Mouse (Mus musculus): ENCODE data around the gene Eif4ebp2. TPM values are rescaled to one million over a fixed set of nuclear protein-coding genes. Genes with fewer than 3 reads are reported as not detected.

Eif4ebp2 gene
- polyA plus RNA-seq, 1 experiment from 2014 or later: 52.0 TPM

GRCm38 (mm10) chr10:61415240-61415639 is 37.2 kb downstream of the Eif4ebp2 start:
- no peaks in the 10 kb centered on the region for H3K36me3 ChIP-seq
- H3K27ac ChIP-seq: no peak overlapping the region
- no peak overlapping the region for H3K4me2 ChIP-seq (replicated peaks)
- H3K27me3 ChIP-seq (replicated peaks): peaks cover 56% of the 10 kb centered on the region
- H3K9ac ChIP-seq: no peak overlapping the region
- WGBS: 65% methylated on average over 3 of the region's 3 CpGs
- ATAC-seq (ENCODE audit: low FRiP score, low read depth): no peak
- H3K9me3 ChIP-seq: no peaks in the 10 kb centered on the region
- no peak overlapping the region for H3K4me3 ChIP-seq
- peaks cover 10% of the 10 kb centered on the region for H3K4me1 ChIP-seq

- H3K9ac ChIP-seq: no peak overlapping the region
- no peaks in the 10 kb centered on the region for H3K9me3 ChIP-seq
- WGBS: 56% methylated on average over 21 of the region's 21 CpGs
- no peaks in the 10 kb centered on the region for H3K36me3 ChIP-seq
- H3K4me2 ChIP-seq (replicated peaks): no peak overlapping the region
- peaks cover 35% of the 10 kb centered on the region for H3K27me3 ChIP-seq (replicated peaks)
- H3K27ac ChIP-seq: no peak overlapping the region
- H3K4me3 ChIP-seq: no peak overlapping the region
- ATAC-seq (ENCODE audit: low FRiP score, low read depth): no peak
- peaks cover 4% of the 10 kb centered on the region; the same call in 1 of the 2 replicates for H3K4me1 ChIP-seq
Measured at GRCm38 (mm10) chr10:61412910-61413625, 39.4 kb downstream of the Eif4ebp2 start.

- H3K27me3 ChIP-seq (replicated peaks): peaks cover 17% of the 10 kb centered on the region
- 30% methylated on average over 9 of the region's 9 CpGs for WGBS
- H3K9me3 ChIP-seq: no peaks in the 10 kb centered on the region
- H3K27ac ChIP-seq: no peak overlapping the region
- ATAC-seq (ENCODE audit: low FRiP score, low read depth): no peak
- no peaks in the 10 kb centered on the region for H3K4me1 ChIP-seq
- no peaks in the 10 kb centered on the region for H3K36me3 ChIP-seq
- H3K9ac ChIP-seq: no peak overlapping the region
- no peak overlapping the region for H3K4me3 ChIP-seq
- H3K4me2 ChIP-seq (replicated peaks): no peak overlapping the region
Measured at GRCm38 (mm10) chr10:61410193-61410592, 42.3 kb downstream of the Eif4ebp2 start.

- Histone ChIP-seq H3K9me3 (no peaks in the 10 kb centered on the region), H3K4me2 (replicated peaks) (no peak overlapping the region), H3K27ac (no peak overlapping the region), H3K4me1 (no peaks in the 10 kb centered on the region), H3K27me3 (replicated peaks) (peaks cover 13% of the 10 kb centered on the region), H3K36me3 (no peaks in the 10 kb centered on the region), H3K9ac (no peak overlapping the region), H3K4me3 (no peak overlapping the region)
- 12% methylated on average over 4 of the region's 4 CpGs for WGBS
- ATAC-seq (ENCODE audit: low FRiP score, low read depth): no peak
Measured at GRCm38 (mm10) chr10:61409776-61410175, 42.7 kb downstream of the Eif4ebp2 start.

GRCm38 (mm10) chr10:61405958-61406357 is 46.5 kb downstream of the Eif4ebp2 start:
- ATAC-seq (ENCODE audit: low FRiP score, low read depth): no peak
- Histone ChIP-seq H3K4me3 (no peak overlapping the region), H3K9ac (no peak overlapping the region), H3K27me3 (replicated peaks) (peaks cover 10% of the 10 kb centered on the region), H3K4me2 (replicated peaks) (no peak overlapping the region), H3K4me1 (no peaks in the 10 kb centered on the region), H3K9me3 (no peaks in the 10 kb centered on the region), H3K36me3 (no peaks in the 10 kb centered on the region), H3K27ac (no peak overlapping the region)
- WGBS: 17% methylated on average over 10 of the region's 10 CpGs

- no peak overlapping the region for H3K4me3 ChIP-seq
- peaks cover 10% of the 10 kb centered on the region for H3K27me3 ChIP-seq (replicated peaks)
- WGBS: 88% methylated on average over 2 of the region's 2 CpGs
- ATAC-seq (ENCODE audit: low FRiP score, low read depth): no peak
- H3K4me1 ChIP-seq: no peaks in the 10 kb centered on the region
- no peaks in the 10 kb centered on the region for H3K36me3 ChIP-seq
- H3K27ac ChIP-seq: no peak overlapping the region
- H3K9ac ChIP-seq: no peak overlapping the region
- no peak overlapping the region for H3K4me2 ChIP-seq (replicated peaks)
- H3K9me3 ChIP-seq: no peaks in the 10 kb centered on the region
Measured at GRCm38 (mm10) chr10:61402911-61403310, 49.5 kb downstream of the Eif4ebp2 start.

GRCm38 (mm10) chr10:61402480-61402879 is 50.0 kb downstream of the Eif4ebp2 start:
- Histone ChIP-seq H3K4me3 (no peak overlapping the region), H3K4me1 (no peaks in the 10 kb centered on the region), H3K36me3 (no peaks in the 10 kb centered on the region), H3K9me3 (no peaks in the 10 kb centered on the region), H3K9ac (no peak overlapping the region), H3K27ac (no peak overlapping the region), H3K27me3 (replicated peaks) (peaks cover 10% of the 10 kb centered on the region), H3K4me2 (replicated peaks) (no peak overlapping the region)
- 79% methylated on average over 5 of the region's 5 CpGs for WGBS
- ATAC-seq (ENCODE audit: low FRiP score, low read depth): no peak

- Histone ChIP-seq H3K27me3 (replicated peaks) (peaks cover 2% of the 10 kb centered on the region; the same call in 1 of the 2 replicates), H3K4me3 (no peak overlapping the region), H3K36me3 (no peaks in the 10 kb centered on the region), H3K9me3 (no peaks in the 10 kb centered on the region), H3K4me2 (replicated peaks) (no peak overlapping the region), H3K4me1 (no peaks in the 10 kb centered on the region), H3K9ac (no peak overlapping the region), H3K27ac (no peak overlapping the region)
- WGBS: 87% methylated on average over 5 of the region's 5 CpGs
- no peak for ATAC-seq (ENCODE audit: low FRiP score, low read depth)
Measured at GRCm38 (mm10) chr10:61400407-61400806, 52.1 kb downstream of the Eif4ebp2 start.

- WGBS: 27% methylated on average over 13 of the region's 13 CpGs
Measured at GRCm38 (mm10) chr10:61399156-61399734, 53.2 kb downstream of the Eif4ebp2 start.

GRCm38 (mm10) chr10:61398125-61398524 is 54.3 kb downstream of the Eif4ebp2 start:
- no peak for ATAC-seq (ENCODE audit: low FRiP score, low read depth)
- Histone ChIP-seq H3K4me3 (no peak overlapping the region), H3K4me2 (replicated peaks) (no peak overlapping the region), H3K36me3 (no peaks in the 10 kb centered on the region), H3K27ac (no peak overlapping the region), H3K27me3 (replicated peaks) (no peaks in the 10 kb centered on the region), H3K9me3 (no peaks in the 10 kb centered on the region), H3K9ac (no peak overlapping the region), H3K4me1 (peaks cover 6% of the 10 kb centered on the region; the same call in 1 of the 2 replicates)
- 52% methylated on average over 3 of the region's 3 CpGs for WGBS

More at GRCm38 (mm10) chr10:61399156-61399734, 53.2 kb downstream of the Eif4ebp2 start:
- no peak overlapping the region for H3K27ac ChIP-seq
- no peak overlapping the region for H3K4me2 ChIP-seq (replicated peaks)
- peaks cover 6% of the 10 kb centered on the region; the same call in 1 of the 2 replicates for H3K4me1 ChIP-seq
- no peaks in the 10 kb centered on the region for H3K27me3 ChIP-seq (replicated peaks)
- no peaks in the 10 kb centered on the region for H3K9me3 ChIP-seq
- ATAC-seq (ENCODE audit: low FRiP score, low read depth): peak; percentile 79
- H3K36me3 ChIP-seq: no peaks in the 10 kb centered on the region
- H3K4me3 ChIP-seq: no peak overlapping the region
- no peak overlapping the region for H3K9ac ChIP-seq

- H3K36me3 ChIP-seq: no peaks in the 10 kb centered on the region
- no peaks in the 10 kb centered on the region for H3K9me3 ChIP-seq
- peaks cover 6% of the 10 kb centered on the region; the same call in 1 of the 2 replicates for H3K4me1 ChIP-seq
- H3K9ac ChIP-seq: 0 out of 2 replicates have a peak overlapping the region, but pooled peaks have one; percentile 21
- WGBS: 21% methylated on average over 9 of the region's 9 CpGs
- no peaks in the 10 kb centered on the region for H3K27me3 ChIP-seq (replicated peaks)
- no peak overlapping the region for H3K4me3 ChIP-seq
- no peak overlapping the region for H3K4me2 ChIP-seq (replicated peaks)
- H3K27ac ChIP-seq: no peak overlapping the region
- ATAC-seq (ENCODE audit: low FRiP score, low read depth): no peak
Measured at GRCm38 (mm10) chr10:61394476-61395136, 57.9 kb downstream of the Eif4ebp2 start.

GRCm38 (mm10) chr10:61392584-61392983 is 59.9 kb downstream of the Eif4ebp2 start:
- no peaks in the 10 kb centered on the region for H3K9me3 ChIP-seq
- no peak overlapping the region for H3K9ac ChIP-seq
- peaks cover 6% of the 10 kb centered on the region; the same call in 1 of the 2 replicates for H3K4me1 ChIP-seq
- H3K4me2 ChIP-seq (replicated peaks): no peak overlapping the region
- ATAC-seq (ENCODE audit: low FRiP score, low read depth): no peak
- H3K36me3 ChIP-seq: no peaks in the 10 kb centered on the region
- no peak overlapping the region for H3K4me3 ChIP-seq
- 57% methylated on average over 4 of the region's 4 CpGs for WGBS
- no peak overlapping the region for H3K27ac ChIP-seq
- no peaks in the 10 kb centered on the region for H3K27me3 ChIP-seq (replicated peaks)

Data from neural tube, embryonic 12.5 days (tissue).